ENCODE assay signal across 29 mouse cellular contexts in genomic region chr8:124878141-124878540, GRCm38 (mm10).
"Had no signal": no experiment of that assay in that cellular context is flagged by ENCODE, and none has a peak within 500 bp of the region (broad histone marks: within the 10 kb centered on the region; RNA-seq: fewer than 3 reads in every experiment).

No protein-coding gene starts in this region.

- H3K9me3 ChIP-seq: embryonic facial prominence, embryonic 10.5 days; embryonic facial prominence, embryonic 12.5 days; embryonic facial prominence, embryonic 13.5 days; embryonic facial prominence, embryonic 15.5 days; forebrain, embryonic 10.5 days; forebrain, embryonic 12.5 days; forebrain, embryonic 13.5 days; forebrain, embryonic 15.5 days; heart, embryonic 10.5 days had no signal

- H3K9ac ChIP-seq: embryonic facial prominence, embryonic 12.5 days; embryonic facial prominence, embryonic 13.5 days; embryonic facial prominence, embryonic 15.5 days; forebrain, embryonic 12.5 days; forebrain, embryonic 13.5 days; forebrain, embryonic 15.5 days; forebrain, postnatal 0 days had no signal

- H3K27me3 ChIP-seq: embryonic facial prominence, embryonic 12.5 days; embryonic facial prominence, embryonic 13.5 days; embryonic facial prominence, embryonic 15.5 days; forebrain, embryonic 12.5 days; forebrain, embryonic 13.5 days; forebrain, embryonic 15.5 days had no signal

- DNase-seq: cerebellum, adult 2 months; cerebellum, adult 8-10 months; cerebellum, adult 9-10 months; cerebellum, adult 9-11 months; cerebellum, postnatal 10 days; cerebellum, postnatal 14 days; cerebellum, postnatal 25 days; cerebellum, postnatal 36 days; forebrain, postnatal 0 days; gastrocnemius, adult 2 months; gastrocnemius, postnatal 10 days; gastrocnemius, postnatal 14 days; gastrocnemius, postnatal 25 days; gastrocnemius, postnatal 36 days; heart, adult 11 months; heart, adult 18-20 months had no signal

- ATAC-seq: forebrain, embryonic 13.5 days; forebrain, embryonic 14.5 days; forebrain, embryonic 15.5 days; forebrain, embryonic 16.5 days; forebrain, postnatal 0 days had no signal

- H3K4me2 ChIP-seq: embryonic facial prominence, embryonic 12.5 days; embryonic facial prominence, embryonic 13.5 days; embryonic facial prominence, embryonic 15.5 days; forebrain, embryonic 12.5 days; forebrain, embryonic 13.5 days; forebrain, embryonic 15.5 days; heart, embryonic 11.5 days had no signal

- H3K27ac ChIP-seq: embryonic facial prominence, embryonic 10.5 days; embryonic facial prominence, embryonic 12.5 days; embryonic facial prominence, embryonic 13.5 days; embryonic facial prominence, embryonic 15.5 days; forebrain, embryonic 10.5 days; forebrain, embryonic 12.5 days; forebrain, embryonic 13.5 days; forebrain, embryonic 15.5 days; gastrocnemius, adult 2 months; heart, embryonic 10.5 days had no signal

- H3K4me1 ChIP-seq: embryonic facial prominence, embryonic 10.5 days; embryonic facial prominence, embryonic 12.5 days; embryonic facial prominence, embryonic 13.5 days; embryonic facial prominence, embryonic 15.5 days; forebrain, embryonic 10.5 days; forebrain, embryonic 12.5 days; forebrain, embryonic 13.5 days; forebrain, embryonic 15.5 days had no signal

- H3K4me3 ChIP-seq: embryonic facial prominence, embryonic 10.5 days; embryonic facial prominence, embryonic 12.5 days; embryonic facial prominence, embryonic 13.5 days; embryonic facial prominence, embryonic 15.5 days; erythroblast, embryonic 14.5 days; forebrain, embryonic 10.5 days; forebrain, embryonic 12.5 days; forebrain, embryonic 13.5 days; forebrain, embryonic 15.5 days; gastrocnemius, adult 2 months; heart, embryonic 10.5 days had no signal
